Mouse (Mus musculus) liver, adult (tissue): Measurements from ENCODE around the gene Hnf4a.

Source experiments
- GATA4 ChIP-seq: IDR thresholded peaks from 2 replicates; pipeline ENCODE4 v1.6.1; 2014; ENCODE audit warnings: mild to moderate bottlenecking, low read length; ENCODE audit not compliant: insufficient replicate concordance

Hnf4a gene

GRCm38 (mm10) chr2:163595119-163595518 is 88.5 kb downstream of the Hnf4a start:
- no peak for TF ChIP-seq GATA4

DNA sequence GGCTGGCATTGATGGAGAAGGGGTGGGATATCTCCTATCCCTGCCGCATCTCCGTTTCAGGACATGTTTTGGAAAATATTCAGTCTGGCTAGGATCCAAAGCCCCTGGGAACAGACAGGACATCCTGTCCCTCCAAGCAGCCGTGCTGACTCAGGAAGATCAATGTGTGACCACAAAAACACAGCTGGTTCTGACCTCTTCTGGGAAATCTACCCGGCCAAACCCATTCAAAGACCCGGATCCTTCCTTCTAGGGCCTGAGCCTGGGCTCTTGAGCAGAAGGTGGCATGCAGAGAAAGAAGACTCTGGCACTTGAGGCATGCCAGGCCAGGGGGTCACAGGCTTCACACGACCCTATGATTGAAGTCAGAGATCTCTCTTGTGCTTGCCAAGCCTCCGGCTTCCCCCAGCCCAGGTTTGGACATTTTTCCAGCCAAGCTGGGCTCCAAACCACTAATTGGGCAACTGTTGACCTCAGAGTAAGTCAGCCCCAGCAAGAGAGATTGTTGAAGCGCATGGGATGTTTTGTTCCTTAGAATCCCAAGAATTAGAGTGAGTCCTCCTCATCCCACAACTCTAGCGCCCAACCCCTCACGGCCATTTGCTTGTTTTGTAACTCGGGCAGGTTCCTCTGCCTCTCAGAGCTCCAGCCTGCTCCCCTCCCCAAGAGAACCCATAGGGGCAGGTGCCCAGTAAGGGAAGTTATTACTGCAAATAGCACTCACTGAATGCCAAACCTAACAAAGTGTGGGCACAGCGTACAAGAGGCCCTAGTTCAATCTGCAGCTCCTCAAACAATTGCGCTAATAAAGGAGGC is 89.7 kb downstream of the Hnf4a start:
- TF ChIP-seq GATA4, result peak; percentile 92

DNA sequence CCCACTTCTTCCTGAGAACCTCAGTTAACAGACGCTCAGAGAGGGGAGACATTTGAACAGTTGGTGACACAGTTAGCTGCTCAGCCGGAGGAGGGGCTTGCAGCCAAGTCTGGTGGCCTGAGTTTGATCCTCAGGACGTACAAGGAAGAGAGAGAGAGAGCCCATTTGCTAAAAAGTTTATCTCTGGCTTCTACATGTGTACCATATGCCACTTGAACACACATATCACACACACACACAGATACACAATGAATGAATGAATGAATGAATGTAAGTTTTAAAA is 90.2 kb downstream of the Hnf4a start:
- no peak for TF ChIP-seq GATA4

GRCm38 (mm10) chr2:163597661-163598060 is 91.1 kb downstream of the Hnf4a start:
- TF ChIP-seq GATA4, result no peak

DNA sequence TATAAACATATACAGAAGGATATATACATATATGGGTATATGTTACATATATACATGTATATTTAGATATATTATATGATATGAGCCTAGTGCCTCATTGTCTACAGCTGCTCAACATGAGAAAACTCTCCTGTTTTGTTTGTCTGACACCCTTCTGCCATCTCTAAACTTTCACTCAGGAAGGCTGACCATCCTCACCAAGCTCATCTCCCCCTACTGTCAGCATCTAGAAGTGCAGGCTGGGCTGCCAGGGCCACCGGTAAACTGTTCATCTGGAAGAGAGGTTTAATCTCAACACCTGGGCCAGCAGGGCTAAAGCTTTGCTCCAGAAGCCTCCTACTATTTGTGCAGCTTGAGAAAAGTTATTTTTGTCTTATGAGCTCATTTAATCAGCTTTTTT is 92.6 kb downstream of the Hnf4a start:
- no peak for TF ChIP-seq GATA4

GRCm38 (mm10) chr2:163601066-163601465 is 94.5 kb downstream of the Hnf4a start:
- no peak for TF ChIP-seq GATA4

DNA sequence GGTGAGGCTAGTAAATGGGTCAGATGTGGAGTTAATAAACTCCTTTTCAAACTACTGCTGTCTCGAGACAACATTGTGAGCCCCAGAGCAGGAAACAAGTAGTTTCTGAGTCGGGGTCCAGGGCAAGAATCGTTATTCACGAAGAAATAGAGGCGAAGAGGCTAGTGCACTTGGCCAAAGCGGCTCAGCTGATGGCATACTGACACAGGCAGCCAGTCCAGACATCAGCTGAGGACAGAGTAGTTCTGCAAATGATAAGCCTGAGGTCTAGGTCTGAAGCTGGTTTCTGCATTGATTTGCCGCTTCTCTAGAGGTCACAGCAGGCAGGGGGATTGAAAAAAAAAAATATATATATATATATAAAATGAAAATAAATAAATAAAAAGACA is 95.1 kb downstream of the Hnf4a start:
- no peak for TF ChIP-seq GATA4

GRCm38 (mm10) chr2:163602101-163602971 is 95.7 kb downstream of the Hnf4a start, which contains the start of gene Ttpal:
Ttpal (plus strand) TSS chr2:163602314.
- no peak for TF ChIP-seq GATA4

DNA sequence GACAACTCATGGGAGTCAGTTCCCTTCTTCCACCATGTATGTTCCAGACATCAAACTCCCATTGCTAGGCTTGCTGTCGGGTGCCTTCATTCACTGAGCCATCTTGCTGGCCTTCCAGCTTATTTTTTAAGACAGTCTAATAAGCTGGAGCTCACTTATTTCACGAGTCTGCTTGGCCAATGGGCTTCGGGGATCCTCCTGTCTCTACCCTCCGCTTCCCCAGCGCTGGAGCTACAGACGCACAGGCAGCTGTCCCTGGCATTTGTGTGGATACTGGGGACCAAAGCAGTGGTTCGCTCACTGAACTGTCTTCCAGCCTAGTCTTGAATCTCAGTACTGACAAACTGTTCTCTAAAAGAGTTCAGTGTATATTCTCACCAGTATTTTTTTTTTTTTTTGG is 99.6 kb downstream of the Hnf4a start:
- TF ChIP-seq GATA4, result no peak

DNA sequence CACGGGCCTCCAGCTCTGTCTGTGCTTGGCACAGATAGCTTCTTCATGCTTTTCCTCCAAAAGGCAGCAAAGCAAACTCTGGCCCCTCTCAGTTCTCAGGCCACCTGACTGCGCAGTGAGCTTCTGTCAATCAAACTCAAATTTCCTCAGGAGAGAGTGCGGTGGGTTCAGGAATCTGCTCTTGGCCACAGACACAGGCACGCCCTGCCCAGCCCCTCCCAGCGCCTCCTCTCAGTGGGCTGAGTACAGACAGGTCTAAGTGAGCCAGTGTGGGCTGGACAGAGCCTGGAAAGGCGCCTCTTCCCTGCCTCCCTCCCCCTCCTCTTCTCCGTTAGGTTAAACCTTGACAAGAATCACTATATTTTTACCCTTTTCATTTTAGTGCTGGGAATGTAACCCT is 101.4 kb downstream of the Hnf4a start:
- TF ChIP-seq GATA4, result no peak

- no peak for TF ChIP-seq GATA4
Measured at GRCm38 (mm10) chr2:163609281-163609975, 102.8 kb downstream of the Hnf4a start.

DNA sequence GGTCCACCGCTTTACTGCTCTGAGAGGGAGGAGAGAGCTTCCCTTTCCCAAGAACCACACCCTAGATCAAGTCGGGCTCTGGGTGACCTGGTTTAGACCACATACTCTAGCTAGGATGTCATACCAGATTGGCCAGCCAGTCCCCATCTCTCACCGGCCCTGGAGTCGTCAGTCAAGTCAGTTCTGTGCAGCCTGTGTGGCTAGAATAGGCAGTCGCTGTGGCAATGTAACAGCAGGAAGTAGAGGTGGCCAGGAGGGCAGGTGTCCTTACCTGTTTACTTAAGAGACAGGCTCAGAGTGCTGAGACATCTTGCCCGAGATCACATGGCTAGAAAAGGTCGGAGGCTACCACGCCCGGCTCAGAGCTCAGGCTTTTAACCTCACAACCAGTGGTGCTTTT is 104.6 kb downstream of the Hnf4a start:
- no peak for TF ChIP-seq GATA4

DNA sequence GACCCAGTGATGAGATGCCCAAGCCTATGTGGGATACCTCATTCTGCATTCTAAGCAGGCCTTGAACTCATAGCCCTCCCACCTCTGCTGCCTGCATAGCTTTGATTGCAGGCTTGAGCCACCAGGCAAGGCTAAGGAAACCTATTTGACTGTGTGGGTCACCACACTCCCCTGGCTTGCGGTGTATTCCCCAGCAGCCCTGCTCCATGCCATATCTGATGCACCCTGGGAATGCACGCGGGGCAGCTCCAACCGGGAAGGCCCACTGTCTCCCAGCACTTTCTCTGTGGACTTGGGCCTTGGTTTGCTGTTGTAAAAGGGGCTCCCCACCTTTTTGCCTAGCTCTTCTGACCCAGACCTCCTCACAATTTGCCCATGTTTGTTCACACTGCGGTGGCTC is 106.6 kb downstream of the Hnf4a start:
- TF ChIP-seq GATA4, result no peak

DNA sequence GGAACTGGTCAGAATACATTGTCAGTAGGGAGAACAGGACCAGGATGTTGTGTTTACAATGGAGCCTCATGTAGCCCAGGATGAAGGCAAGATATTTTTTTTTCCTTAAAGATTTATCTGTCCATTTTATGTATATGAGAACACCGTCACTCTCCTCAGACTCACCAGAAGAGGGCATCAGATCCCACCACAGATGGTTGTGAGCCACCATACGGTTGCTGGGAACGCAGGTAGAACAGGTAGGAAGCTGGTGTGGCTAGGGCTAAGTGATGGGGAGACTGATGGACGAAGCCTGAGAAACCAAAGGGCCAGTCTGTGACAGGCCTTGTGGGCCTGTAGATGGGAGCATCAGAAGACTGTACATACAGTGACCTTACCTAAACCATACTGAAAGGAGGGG is 107.4 kb downstream of the Hnf4a start:
- no peak for TF ChIP-seq GATA4

GRCm38 (mm10) chr2:163615401-163615800 is 108.8 kb downstream of the Hnf4a start:
- no peak for TF ChIP-seq GATA4
